Mouse (Mus musculus) gastrocnemius, postnatal 14 days (tissue): ENCODE measurements around the gene Fntb. TPM values are rescaled to one million over a fixed set of nuclear protein-coding genes. Genes with fewer than 3 reads are reported as not detected.
A peak's percentile ranks its signal among the peaks of the same experiment; 100 is the strongest.

Experiments used
- DNase-seq: peaks from one replicate; pipeline ENCODE4 v3.0.0; 2021; ENCODE audit warnings: mixed read lengths
- intact Hi-C: fragments of 180-260 bp; cut with DNase I; formaldehyde crosslinking; loops from one replicate; pipeline ENCODE4 v1.15.1; 2025; ENCODE audit warnings: low total_unique reads
- total RNA-seq, 2 experiments: library from RNA; stranded (reverse); gene quantifications; 2 replicates each; pipeline ENCODE4 v1.2.3; 2021

Gene Fntb
- total RNA-seq, 2 experiments from 2014 or later, result 16.1 to 20.0 TPM

DNA sequence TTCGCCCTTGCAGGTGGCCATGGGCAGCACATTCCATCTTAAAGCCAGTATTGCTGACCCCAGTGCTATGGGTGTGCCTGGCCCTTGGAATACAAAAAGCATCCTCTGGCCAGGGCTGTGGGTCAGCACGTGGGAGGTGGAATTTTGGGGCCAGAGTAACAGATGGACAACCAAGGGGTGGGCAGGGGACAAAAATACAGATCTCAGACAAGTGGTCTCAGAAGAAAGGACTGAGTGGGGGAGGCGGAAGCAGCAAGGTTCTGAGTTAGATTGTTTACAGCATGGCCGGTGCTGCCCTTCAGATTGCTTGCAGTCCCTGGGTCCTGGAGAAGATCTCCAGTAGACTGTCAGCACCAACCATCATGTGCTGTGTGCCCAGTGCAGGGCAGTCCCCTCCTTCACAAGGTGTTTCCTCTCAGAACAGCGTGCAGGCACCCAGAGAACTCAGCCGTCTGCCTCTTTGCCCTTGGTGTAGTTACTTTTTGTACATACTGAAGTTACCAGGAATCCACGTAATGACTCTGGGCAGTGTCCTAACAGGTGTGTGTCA, 107.5 kb downstream of the Fntb start:
- intact Hi-C loops, result no loop called here
- DNase-seq, result no peak

DNA sequence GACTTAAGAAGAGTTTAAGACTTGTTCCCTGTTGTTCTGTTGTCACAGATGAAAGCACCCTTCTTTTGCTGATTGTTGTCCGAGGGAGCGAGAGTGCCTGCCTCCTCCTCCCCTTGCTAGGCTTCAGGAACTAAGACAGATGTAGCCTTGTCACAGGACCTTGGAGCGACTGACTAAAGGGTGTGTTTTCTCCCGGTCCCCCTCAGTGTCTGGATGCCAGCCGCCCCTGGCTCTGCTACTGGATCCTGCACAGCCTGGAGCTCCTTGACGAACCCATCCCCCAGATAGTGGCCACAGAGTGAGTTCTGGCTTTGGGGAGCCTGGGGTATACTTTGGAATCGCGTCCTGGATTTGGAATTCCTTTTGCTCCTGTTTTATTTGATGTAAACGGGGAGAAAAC, 109.4 kb downstream of the Fntb start:
- intact Hi-C loops, result loop anchor here (5.0 kb wide), 1 partner anchor 33 kb away; no protein-coding TSS in a partner anchor
- no peak for DNase-seq

DNA sequence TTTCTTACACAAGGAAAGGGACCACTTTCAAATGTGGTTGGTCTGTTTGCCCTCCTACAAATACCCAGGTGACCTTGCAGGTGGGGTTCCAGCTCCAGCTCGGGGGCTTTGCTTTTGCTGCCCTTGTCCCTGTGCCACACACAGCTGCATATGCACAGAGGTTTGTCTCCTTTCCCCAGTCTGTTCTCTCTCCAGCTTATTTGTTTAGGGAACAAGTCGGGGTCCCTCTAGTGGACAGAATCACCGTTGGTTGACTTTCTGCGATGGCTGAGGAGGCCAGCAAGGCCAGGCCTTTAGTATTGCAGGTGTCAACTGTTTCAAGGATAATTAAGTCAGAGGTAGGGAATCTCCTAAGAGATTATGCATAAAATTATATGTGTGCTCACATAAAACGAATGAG, 113.9 kb downstream of the Fntb start:
- peak; percentile 59 for DNase-seq
- intact Hi-C loops, result loop anchor here (5.0 kb wide), 1 partner anchor 37 kb away; no protein-coding TSS in a partner anchor

DNA sequence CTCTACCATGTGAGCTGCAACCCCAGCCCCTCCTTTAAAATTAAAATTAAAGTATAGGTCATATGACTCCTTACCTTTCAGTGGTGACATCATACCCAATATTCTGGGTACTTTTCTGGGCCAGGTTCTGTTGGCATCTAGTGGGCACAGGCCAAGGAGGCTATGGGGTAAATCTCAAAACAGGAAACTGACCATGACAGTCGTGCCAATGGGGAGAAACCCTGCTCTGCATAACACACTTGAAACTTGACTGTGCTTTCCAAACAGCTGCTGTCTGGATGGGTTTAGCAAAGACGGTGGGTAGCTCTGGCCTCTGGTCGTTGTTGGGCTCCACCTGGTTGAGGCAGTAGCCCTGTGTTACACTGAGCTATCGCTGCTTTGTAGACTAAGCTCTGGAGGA, 114.7 kb downstream of the Fntb start:
- no peak for DNase-seq
- intact Hi-C loops, result no loop called here

DNA sequence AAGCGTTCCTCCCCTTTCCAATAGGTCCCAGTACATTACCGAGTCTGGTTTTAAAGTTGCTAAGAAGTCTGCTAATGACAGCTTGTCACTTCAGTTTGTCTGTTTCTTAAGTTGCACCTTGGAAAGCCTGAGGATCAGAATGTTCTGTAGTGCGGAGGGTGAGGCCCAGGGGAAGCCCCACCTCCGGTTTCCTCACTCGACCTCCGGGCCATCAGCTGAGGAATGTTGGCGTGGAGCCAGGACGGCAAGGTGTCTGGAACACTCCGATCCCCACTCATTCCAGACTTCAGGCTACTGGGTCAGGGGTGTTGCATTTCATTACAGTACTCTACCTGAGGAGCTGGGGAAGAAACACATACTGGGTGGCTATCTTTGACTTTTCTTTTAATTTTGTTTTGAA, 118.4 kb downstream of the Fntb start:
- DNase-seq, result peak; percentile 85
- intact Hi-C loops, result no loop called here

DNA sequence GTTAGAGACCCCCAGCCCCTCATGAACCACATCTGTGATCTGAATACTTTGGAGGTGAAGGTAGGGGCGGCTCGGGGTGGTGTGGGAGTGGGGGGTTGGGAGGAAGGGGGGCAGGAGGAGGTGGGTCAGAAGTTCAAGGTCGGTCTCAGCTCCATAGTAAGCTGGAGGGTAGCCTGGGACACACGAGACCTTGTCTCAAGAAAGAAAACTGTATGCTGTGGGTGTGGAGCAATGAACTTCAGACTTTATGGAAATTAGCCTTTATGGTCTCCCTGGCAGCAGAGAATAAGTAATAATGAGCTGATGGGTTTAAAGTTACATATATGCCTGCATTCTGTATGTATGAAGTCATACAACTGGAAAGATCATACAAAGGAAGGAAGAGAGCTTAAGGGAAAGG, 119.7 kb downstream of the Fntb start:
- no peak for DNase-seq
- intact Hi-C loops, result no loop called here

DNA sequence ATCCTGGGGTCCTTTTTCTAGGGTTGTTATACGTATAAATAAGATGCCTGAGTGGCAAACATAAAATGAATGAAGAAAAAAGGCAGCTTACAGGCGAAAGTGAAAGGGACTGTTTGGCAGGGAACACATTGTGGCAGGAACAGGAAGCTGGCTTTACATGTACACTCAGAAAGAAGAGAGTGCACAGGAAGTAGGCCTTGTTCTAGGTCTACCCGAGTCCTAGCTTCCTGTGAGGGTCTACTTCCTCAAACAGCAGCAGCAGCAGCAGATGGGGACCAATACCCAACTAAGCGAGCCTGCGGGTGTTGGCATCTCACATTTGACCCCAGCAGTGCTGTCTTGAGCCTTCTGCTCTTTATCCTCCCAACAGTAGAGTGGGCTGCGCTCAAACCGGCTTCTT, 121.4 kb downstream of the Fntb start:
- intact Hi-C loops, result no loop called here

DNA sequence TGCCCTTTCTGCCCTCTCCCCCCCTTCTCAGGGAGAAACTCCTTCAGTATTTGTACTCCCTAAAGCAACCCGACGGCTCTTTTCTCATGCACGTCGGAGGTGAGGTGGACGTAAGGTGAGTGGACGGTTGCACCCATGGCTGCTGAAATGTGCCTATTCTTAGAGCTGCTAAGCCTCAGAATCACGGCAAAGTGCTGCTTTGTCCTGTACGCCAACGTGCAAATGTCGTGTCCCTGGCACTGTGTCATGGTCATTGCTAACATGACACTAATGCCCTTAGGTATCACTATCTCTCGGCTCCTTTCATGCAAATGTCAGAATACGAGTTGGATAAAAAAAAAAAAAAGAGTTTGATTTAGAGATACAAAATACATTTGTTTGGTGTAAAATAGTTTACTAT, 122.6 kb downstream of the Fntb start:
- DNase-seq, result no peak
- intact Hi-C loops, result no loop called here

More for the DNA sequence above, 121.4 kb downstream of the Fntb start:
- DNase-seq, result no peak

DNA sequence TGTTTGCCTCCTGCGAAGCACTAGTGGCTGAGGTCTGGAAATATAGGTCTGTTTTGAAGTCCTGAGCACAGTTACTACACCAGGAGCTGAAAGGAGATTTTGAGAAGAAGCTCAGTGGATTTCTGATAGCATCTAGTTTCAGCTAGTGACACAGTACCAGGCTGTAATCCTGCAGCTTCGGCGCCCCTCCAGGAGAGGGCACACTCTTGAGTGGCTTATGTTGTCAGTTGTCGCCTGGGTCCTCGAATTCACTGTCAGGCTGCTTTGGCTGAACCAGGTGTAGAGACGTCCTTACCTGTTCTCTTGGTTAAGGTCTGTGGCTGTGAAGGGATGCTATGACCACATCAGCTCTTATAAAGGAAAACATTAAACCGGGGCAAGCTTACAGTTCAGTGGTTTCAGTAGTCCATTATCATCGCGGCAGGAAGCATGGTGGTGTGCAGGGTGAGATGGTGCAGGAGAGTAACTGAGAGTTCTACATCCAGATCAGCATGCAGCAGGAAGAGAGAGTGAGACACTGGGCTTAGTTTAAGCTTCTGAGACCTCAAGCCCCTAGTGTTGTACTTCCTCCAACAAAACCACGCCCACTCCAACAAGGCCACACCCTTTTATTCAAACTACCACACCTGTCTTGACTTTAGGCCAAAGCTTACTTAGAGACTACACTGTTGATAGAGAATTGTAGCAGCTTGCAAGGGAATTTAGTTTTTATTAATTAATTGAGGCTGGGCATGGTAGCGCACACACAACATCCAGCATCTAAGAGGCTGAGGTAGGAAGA, 124.2 kb downstream of the Fntb start:
- DNase-seq, result no peak
- intact Hi-C loops, result no loop called here

DNA sequence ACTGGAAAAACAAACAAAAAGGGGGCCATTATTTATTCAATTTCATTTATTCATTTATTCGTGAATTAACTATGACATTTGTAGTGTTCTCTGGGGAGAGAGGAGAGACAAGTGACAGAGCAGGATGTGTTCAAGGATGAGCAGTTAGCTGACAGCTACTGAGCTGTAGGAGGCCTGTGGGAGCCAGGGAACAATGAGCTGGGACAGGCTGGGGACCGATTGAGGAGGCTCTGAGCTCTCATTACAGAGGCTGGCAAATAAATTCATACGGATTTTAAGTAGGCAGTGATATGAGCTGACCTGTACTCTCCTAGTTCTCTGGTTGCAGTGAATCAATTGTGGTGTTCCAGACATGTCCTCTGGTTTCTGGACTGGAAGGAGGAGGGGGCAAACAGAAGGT, 125.8 kb downstream of the Fntb start:
- intact Hi-C loops, result no loop called here
- no peak for DNase-seq

DNA sequence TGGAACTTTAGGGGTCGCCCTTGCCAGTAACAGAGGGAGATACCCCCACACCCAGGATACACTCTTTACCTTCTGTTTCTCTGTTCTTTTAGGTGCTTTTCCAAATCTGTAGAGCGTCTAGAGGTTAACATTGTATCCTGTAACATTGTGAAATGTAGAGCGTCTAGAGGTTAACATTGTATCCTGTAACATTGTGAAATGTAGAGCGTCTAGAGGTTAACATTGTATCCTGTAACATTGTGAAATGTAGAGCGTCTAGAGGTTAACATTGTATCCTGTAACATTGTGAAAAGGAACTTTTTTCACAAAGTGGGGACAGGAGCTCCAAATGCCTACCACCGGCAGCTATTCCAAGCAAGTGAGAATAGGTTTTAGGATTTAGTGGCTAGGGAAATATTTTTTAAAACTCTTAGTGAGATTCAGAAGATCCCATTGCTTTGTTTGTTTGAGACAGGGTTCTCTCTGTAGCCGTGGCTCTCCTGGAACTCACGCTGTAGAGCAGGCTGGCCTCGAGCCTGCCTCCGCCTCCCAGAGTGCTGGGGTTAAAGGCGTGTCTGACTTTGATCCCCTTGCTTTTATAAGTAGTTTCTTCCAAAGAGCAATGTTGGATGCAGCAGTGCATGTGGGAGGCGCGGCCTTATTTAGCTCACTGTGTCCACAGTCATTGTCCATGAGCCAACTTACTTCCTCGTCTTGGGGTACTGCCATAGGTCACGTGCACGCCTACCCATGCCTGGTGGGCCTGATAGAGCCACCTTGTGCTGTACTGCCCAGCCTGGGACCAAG, 127.7 kb downstream of the Fntb start:
- intact Hi-C loops, result no loop called here
- no peak for DNase-seq

DNA sequence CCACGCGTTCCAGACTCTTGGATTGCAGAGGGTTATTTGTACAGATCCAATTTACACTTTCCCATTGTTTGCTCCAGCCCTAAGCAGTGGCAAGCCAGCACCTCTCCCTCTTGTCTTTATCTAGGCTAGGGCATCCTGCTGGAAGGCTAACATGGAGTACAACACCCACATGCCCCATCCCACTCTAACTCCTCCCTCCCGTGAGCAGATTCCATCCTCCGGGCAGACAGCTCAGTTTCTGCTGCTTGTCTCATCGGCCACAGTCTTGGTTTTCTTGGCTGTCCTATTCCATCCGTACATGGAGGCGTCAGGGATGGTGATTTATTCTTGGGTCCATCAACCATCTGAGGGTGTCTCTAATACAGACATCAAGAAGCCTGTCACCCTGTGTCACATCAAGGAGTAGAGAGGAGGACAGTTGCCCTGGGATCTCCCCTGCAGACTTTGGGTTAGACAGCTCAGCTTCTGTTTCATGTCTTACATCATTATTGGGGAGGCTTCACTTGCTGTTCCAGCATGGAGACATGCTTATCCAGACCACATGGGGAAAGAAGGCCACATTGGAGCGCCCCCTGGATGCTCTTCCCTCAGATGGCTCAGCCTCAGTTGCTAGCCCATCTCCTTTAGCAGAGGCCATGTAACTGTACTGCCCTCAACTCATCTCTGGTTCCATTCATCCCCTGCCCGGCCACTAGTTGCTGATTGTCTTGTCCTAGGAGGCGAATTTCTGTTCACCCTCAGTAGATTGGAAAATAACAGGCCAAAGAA, 129.6 kb downstream of the Fntb start:
- intact Hi-C loops, result no loop called here
- no peak for DNase-seq

DNA sequence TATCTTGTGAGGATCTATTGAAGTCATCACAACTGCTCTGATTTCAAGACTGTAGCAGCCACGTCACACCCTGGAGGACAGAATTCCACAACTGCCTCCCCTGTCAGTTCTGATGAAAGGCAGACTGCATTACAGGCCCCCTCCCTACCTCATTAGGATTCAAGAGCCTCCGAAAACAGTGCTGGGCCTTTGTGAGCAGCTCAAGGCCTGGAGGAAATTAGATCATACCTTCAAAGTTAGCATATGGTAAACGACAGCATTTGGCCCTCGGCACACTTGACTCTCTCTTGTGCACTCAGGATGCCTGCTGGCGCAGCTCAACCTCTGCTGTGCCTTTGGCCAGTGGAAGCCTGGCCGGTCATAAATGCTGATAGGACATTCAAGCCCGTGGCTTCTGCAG, 130.4 kb downstream of the Fntb start:
- intact Hi-C loops, result no loop called here
- DNase-seq, result no peak

DNA sequence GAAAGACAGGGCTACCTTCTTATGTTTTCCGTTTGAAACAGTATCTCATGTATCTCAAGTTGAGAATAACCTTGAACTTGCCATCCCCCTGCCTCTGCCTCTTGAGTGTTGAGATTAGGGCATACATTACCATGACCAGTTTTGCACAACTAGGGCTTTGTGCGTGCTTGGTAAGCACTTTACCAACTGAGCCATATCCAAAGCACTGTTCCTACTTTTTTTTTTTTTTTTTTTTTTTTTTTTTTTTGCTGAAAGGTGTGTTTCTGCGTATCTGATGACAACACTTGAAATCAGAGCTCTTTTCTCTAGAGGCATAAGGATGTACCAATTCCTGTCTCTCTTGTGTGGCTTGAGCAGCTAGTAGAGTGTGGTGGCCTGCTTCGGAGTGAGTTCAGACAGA, 131.2 kb downstream of the Fntb start:
- intact Hi-C loops, result no loop called here
- DNase-seq, result no peak

DNA sequence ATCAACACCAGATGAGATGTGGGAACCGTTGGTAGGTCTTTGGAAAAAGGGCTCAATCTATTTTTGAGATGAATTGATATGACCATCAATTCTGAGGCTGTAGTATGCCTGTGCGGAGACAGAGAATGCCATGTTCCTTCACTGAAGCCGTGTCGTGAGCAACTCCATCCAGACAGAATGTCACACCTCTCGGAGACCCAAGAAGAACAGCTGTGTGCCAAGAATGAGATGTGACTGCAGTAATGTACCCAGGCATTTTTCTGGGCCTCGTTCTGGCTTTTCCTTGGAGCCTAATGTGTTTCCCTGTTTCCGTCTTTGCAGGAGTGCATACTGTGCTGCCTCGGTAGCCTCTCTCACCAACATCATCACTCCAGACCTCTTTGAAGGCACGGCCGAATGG, 131.6 kb downstream of the Fntb start:
- intact Hi-C loops, result no loop called here
- no peak for DNase-seq

DNA sequence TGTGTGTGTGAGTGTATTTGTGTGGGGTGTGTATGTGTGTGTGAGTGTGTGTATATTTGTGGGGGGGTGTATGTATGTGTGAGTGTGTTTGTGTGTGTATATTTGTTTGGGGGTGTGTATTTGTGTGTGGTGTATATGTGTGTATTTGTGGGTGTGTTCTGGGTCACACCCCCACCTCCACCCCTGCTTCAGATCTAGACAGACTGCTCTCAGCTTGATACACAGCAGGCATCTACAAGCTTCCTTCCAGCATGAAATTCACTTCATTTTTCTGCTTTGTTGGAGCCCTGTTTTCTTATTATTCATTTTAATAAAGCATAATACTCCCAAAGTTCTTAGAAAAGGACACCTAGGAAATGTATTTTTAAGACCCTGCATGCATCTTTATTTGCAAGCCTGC, 132.8 kb downstream of the Fntb start:
- intact Hi-C loops, result no loop called here
- DNase-seq, result no peak

DNA sequence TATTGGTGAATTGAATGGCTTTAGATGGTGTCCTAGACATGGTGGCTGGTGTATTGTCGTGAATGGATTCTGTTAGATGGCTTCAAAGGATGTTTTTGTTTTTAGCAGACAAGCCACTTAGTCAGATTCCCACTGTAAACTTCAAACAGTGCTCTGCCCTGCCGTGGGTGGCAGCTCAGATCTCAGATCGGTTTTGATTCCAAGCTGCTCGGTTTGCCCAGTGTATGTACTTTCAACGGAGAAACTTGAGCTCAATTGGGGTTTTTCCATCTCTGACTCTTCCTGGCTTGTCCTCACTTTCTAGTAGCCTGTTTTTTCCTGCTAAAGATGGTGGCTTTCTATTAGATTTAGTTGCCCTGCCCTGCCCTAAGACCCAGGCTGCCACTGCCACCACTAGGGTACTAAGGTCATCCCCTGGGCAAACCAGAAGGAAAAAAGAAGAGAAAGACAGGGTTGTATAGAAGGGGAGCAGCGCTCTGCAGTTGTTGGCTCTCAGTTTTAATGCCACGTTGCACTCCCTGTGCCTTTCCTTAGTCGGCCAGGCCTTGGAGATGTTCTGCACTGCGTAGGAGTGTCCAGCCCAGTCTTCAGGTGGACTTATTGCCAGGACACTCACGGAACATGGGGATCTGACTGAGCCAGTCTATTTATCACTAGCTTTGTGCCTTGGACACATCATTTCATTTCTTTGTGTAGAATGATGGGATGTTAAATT, 134.0 kb downstream of the Fntb start:
- intact Hi-C loops, result no loop called here
- no peak for DNase-seq

DNA sequence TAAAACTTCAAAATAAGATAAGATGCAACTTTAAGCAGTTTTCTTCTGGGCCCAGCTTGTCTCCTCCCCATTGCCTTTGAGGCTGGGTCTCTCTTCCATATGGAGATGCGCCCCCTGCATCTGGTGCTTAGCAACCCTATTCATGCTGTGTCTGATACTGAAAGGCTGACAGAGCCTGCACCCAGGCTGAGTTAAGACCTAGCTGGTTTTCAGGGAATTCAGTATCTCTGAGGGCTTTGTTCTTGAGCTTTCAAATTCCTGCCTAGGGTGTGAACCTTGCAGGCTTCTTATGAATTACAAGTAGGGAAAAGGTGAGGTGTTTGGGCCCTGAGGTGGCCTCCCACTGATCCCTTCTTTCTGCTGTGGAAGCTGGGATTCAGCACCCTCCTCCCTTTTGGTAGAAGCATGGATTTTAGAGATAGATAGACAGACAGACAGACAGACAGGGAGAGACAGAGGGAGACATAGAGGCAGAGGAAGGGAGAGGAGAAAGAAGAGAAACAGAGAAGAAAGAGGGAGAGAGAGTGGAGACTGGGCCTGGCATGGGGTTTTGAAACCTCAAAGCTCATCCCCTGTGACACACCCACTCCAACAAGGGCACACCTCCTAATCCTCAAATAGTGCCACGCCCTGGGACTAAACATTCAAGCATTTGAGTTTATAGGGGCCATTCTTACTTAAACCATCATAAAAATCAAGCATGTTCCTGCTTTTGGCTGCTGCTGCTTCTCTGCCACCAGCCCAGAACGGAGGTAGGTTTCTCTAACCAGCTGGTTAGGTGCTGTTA, 136.3 kb downstream of the Fntb start:
- DNase-seq, result no peak
- intact Hi-C loops, result no loop called here

DNA sequence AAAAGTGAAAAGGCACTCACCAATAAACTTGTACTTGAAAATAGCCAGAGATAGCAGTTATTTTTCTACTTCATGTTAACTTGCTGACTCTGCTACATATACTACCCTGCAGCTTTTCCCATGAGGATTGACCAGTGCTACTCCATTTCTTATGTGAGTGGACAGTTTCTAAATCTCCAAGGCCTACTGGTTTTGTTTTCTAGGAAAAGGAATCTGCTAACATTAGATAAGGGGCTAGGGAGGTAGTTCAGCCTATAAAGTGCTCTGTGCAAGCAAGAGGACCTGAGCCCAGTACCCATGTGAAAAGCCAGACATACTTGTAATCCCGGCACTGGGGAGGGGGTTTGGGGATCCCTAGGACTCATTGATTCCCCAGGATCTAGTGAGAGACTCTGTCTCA, 140.9 kb downstream of the Fntb start:
- DNase-seq, result no peak
- intact Hi-C loops, result no loop called here
